Mouse (Mus musculus) heart, embryonic 10.5 days (tissue): ENCODE results near the gene Sppl2c. TPM values are rescaled to one million over a fixed set of nuclear protein-coding genes. Genes with fewer than 3 reads are reported as not detected.
"Not testable (repeated sequence)": the region's sequence is repeated elsewhere in the genome, so short reads cannot be mapped to it uniquely, and the experiment has no call there.

Source experiments
- DNase-seq: peaks from one replicate; pipeline ENCODE4 v3.0.0-alpha.2; 2017; ENCODE audit warnings: low spot score
- H3K27ac ChIP-seq: fragments of 300-500 bp; sonication (generic); 2 replicates; pipeline ENCODE4 v1.5.1; 2016; ENCODE audit warnings: mild to moderate bottlenecking
- H3K27me3 ChIP-seq: fragments of 300-500 bp; sonication (generic); 2 replicates; pipeline ENCODE4 v1.6.1; 2016; ENCODE audit warnings: mild to moderate bottlenecking; ENCODE audit not compliant: poor library complexity, insufficient read depth, severe bottlenecking
- H3K36me3 ChIP-seq: fragments of 300-500 bp; sonication (generic); 2 replicates; pipeline ENCODE4 v1.6.1; 2016; ENCODE audit warnings: mild to moderate bottlenecking, moderate library complexity
- H3K4me1 ChIP-seq: fragments of 300-500 bp; sonication (generic); 2 replicates; pipeline ENCODE4 v1.6.1; 2016; ENCODE audit warnings: mild to moderate bottlenecking
- H3K4me3 ChIP-seq: fragments of 300-500 bp; sonication (generic); 2 replicates; pipeline ENCODE4 v1.5.1; 2016; ENCODE audit warnings: mild to moderate bottlenecking, moderate library complexity
- H3K9me3 ChIP-seq: fragments of 300-500 bp; sonication (generic); 2 replicates; pipeline ENCODE4 v1.6.1; 2016; ENCODE audit warnings: mild to moderate bottlenecking, moderate library complexity
- WGBS: fragments of 180-500 bp; shearing (Covaris S2); methylation state at CpG from one replicate; pipeline ENCODE4 v1.1.7; 2016; 5-methylcytosine and 5-hydroxymethylcytosine counted together
- polyA plus RNA-seq: library from polyadenylated mRNA; unstranded; fragments of >200 nt; fragmentation: Nextera tagmentation; extraction: Ambion mirVana; gene quantifications from 2 replicates; pipeline ENCODE4 v1.2.1, GENCODE M21; 2016

Gene Sppl2c
- polyA plus RNA-seq, 1 experiment from 2014 or later = not detected

DNA sequence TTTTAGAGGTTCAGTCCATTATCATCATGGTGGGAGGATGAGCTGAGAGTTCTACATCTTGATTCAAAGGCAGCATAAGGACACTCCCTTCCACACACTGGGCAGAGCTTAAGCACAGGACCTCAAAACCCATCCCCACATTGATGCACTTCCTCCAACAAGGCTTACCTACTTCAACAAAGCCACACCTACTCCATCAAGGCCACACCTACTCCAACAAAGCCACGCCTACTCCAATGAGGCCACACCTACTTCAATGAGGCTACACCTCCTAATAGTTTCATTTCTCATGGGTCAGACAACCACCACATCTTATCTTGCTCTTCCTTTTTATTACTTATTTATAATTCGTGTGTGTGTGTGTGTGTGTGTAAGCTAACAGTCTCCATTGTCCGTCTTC is 22.9 kb downstream of the Sppl2c start:
- H3K9me3 ChIP-seq = no peaks in the 10 kb centered on the region
- H3K4me1 ChIP-seq = no peaks in the 10 kb centered on the region
- no peaks in the 10 kb centered on the region for H3K27me3 ChIP-seq
- no peak overlapping the region for H3K4me3 ChIP-seq
- 67% methylated on average over 3 of the region's 3 CpGs for WGBS
- no peaks in the 10 kb centered on the region for H3K36me3 ChIP-seq
- no peak for DNase-seq
- no peak overlapping the region for H3K27ac ChIP-seq

DNA sequence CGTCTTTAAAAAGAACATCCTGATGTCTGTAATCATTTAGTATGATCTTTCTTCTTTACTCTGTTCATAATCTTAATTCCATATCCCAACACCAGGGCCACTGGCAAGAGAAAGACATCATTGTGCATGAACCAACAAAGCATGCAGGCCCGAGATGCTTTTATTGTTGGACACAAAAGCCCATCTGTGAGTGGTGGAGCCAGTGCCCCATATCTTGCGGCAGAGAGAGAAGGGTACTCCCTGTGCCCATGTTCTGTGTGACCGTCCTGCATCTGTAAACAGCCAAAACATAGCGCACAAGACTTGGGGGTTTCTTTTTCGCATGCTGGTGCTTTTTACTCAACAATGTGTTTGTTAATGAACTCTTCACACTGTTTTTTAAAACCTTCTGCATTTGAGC is 25.1 kb downstream of the Sppl2c start:
- DNase-seq = no peak
- WGBS = 80% methylated on average over 6 of the region's 6 CpGs
- no peak overlapping the region for H3K4me3 ChIP-seq

GRCm38 (mm10) chr11:104214128-104214527 is 28.0 kb downstream of the Sppl2c start:
- not testable (repeated sequence) for H3K27me3 ChIP-seq, H3K9me3 ChIP-seq, H3K4me3 ChIP-seq, H3K36me3 ChIP-seq, H3K27ac ChIP-seq, H3K4me1 ChIP-seq, DNase-seq
- WGBS = 93% methylated on average over 5 of the region's 5 CpGs

More for the DNA sequence above, 25.1 kb downstream of the Sppl2c start:
- Histone ChIP-seq H3K9me3 (no peaks in the 10 kb centered on the region), H3K27ac (no peak overlapping the region), H3K36me3 (no peaks in the 10 kb centered on the region), H3K27me3 (no peaks in the 10 kb centered on the region), H3K4me1 (no peaks in the 10 kb centered on the region)

DNA sequence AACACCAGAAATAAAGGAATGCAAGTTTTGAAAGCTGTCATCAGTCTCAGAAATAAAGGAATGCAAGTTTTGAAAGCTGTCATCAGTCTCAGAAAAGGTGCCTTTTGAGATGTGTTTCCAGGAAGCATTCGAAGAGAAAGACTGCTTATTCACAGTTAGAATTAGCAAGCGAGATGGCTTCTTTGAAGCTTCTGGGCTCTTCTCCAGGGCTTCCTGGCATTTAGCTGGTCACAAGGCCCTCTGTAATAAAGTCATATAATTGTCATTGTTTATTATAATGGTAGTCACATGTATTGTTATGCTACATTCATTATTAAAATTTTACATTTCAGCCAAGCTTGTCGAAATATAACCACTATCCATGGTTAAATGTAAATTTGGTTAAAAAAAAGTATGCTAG is 31.9 kb downstream of the Sppl2c start:
- Histone ChIP-seq H3K4me1 (no peaks in the 10 kb centered on the region), H3K4me3 (no peak overlapping the region), H3K27me3 (no peaks in the 10 kb centered on the region; the same call in 1 of the 2 replicates), H3K36me3 (no peaks in the 10 kb centered on the region), H3K27ac (no peak overlapping the region), H3K9me3 (no peaks in the 10 kb centered on the region)
- 79% methylated on average over 3 of the region's 3 CpGs for WGBS
- DNase-seq = no peak

DNA sequence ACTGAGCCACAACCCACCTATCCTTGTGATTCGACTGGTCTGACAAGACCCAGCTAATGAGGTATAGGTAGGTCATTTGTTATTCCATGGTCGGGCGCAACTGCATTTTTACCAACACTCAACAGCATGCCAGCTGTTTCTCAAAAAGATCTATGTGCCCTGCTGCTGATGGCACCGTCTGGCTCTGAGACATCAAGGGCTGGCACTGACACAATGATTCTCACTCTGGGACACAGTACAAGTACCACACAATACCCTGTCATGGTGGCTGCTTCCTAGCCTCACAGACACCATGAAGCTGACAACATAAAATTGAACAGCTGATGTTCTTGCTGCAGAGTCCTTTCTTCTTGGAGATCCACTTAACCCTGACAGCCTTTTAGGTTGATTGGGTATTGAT is 34.2 kb downstream of the Sppl2c start:
- H3K27me3 ChIP-seq = no peaks in the 10 kb centered on the region; the same call in 1 of the 2 replicates
- H3K9me3 ChIP-seq = no peaks in the 10 kb centered on the region
- DNase-seq = no peak
- 83% methylated on average over 4 of the region's 4 CpGs for WGBS
- H3K36me3 ChIP-seq = no peaks in the 10 kb centered on the region
- no peak overlapping the region for H3K27ac ChIP-seq
- no peak overlapping the region for H3K4me3 ChIP-seq
- H3K4me1 ChIP-seq = no peaks in the 10 kb centered on the region

- DNase-seq = no peak
- Histone ChIP-seq H3K27ac (no peak overlapping the region), H3K4me1 (no peaks in the 10 kb centered on the region), H3K27me3 (no peaks in the 10 kb centered on the region; the same call in 1 of the 2 replicates), H3K36me3 (no peaks in the 10 kb centered on the region), H3K9me3 (no peaks in the 10 kb centered on the region), H3K4me3 (no peak overlapping the region)
- 73% methylated on average over 5 of the region's 5 CpGs for WGBS
These were observed 35.6 kb downstream of the Sppl2c start for GRCm38 (mm10) chr11:104221751-104222150.

GRCm38 (mm10) chr11:104223301-104223700 is 37.2 kb downstream of the Sppl2c start:
- WGBS = 74% methylated on average over 9 of the region's 9 CpGs

DNA sequence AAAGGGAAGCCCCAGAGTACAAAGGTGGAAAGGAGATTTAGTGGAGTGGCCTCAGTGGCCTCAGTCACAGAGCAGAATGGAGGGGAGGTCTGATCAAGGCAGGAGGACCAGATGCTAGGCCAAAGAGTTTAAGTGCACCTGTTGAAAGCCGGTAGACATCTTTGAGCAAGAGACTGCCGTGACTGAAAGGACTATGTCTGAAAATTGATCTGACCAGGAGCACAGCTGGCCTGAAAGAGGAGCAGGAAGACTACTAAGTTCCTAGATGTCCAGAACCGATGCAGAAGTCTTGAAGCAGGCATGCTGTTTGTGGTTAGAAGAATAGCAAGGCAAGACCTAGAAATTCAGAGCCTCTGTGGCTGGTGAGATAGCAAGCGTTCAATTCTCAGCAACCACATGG is 43.3 kb downstream of the Sppl2c start:
- Histone ChIP-seq H3K4me1 (peaks cover 28% of the 10 kb centered on the region), H3K27me3 (peaks cover 48% of the 10 kb centered on the region), H3K36me3 (no peaks in the 10 kb centered on the region), H3K27ac (no peak overlapping the region), H3K9me3 (no peaks in the 10 kb centered on the region), H3K4me3 (no peak overlapping the region)
- 69% methylated on average over 4 of the region's 4 CpGs for WGBS
- no peak for DNase-seq

More at GRCm38 (mm10) chr11:104223301-104223700, 37.2 kb downstream of the Sppl2c start:
- Histone ChIP-seq H3K36me3 (no peaks in the 10 kb centered on the region), H3K4me3 (no peak overlapping the region), H3K27ac (no peak overlapping the region), H3K27me3 (peaks cover 6% of the 10 kb centered on the region), H3K4me1 (no peaks in the 10 kb centered on the region), H3K9me3 (no peaks in the 10 kb centered on the region)
- no peak for DNase-seq

GRCm38 (mm10) chr11:104230066-104230778 is 44.1 kb downstream of the Sppl2c start:
- Histone ChIP-seq H3K36me3 (no peaks in the 10 kb centered on the region), H3K27ac (peak overlapping the region; percentile 86; the same call in 1 of the 2 replicates), H3K27me3 (peaks cover 57% of the 10 kb centered on the region)

GRCm38 (mm10) chr11:104231041-104231911 is 45.1 kb downstream of the Sppl2c start, which contains the start of gene Mapt:
TSS of gene Mapt (plus strand) at chr11:104231390.
- Histone ChIP-seq H3K4me3 (peak within 1 kb of the TSS; percentile 69), H3K9me3 (no peaks in the 10 kb centered on the region), H3K27ac (peak within 1 kb of the TSS; percentile 86), H3K4me1 (peaks cover 28% of the 10 kb centered on the region), H3K27me3 (peaks cover 67% of the 10 kb centered on the region), H3K36me3 (no peaks in the 10 kb centered on the region)
- DNase-seq = peak; percentile 94
- under 1% methylated on average over 84 of the region's 94 CpGs for WGBS

More at GRCm38 (mm10) chr11:104230066-104230778, 44.1 kb downstream of the Sppl2c start:
- no peaks in the 10 kb centered on the region for H3K9me3 ChIP-seq
- no peak for DNase-seq
- peak overlapping the region; percentile 69 for H3K4me3 ChIP-seq
- WGBS = 11% methylated on average over 9 of the region's 9 CpGs
- H3K4me1 ChIP-seq = peaks cover 28% of the 10 kb centered on the region

GRCm38 (mm10) chr11:104232141-104233061 is 46.3 kb downstream of the Sppl2c start:
- no peak for DNase-seq
- under 1% methylated on average over 72 of the region's 72 CpGs for WGBS
- Histone ChIP-seq H3K36me3 (no peaks in the 10 kb centered on the region), H3K4me1 (peaks cover 32% of the 10 kb centered on the region), H3K9me3 (no peaks in the 10 kb centered on the region), H3K4me3 (peak overlapping the region; percentile 69), H3K27ac (no peak overlapping the region), H3K27me3 (peaks cover 78% of the 10 kb centered on the region)

DNA sequence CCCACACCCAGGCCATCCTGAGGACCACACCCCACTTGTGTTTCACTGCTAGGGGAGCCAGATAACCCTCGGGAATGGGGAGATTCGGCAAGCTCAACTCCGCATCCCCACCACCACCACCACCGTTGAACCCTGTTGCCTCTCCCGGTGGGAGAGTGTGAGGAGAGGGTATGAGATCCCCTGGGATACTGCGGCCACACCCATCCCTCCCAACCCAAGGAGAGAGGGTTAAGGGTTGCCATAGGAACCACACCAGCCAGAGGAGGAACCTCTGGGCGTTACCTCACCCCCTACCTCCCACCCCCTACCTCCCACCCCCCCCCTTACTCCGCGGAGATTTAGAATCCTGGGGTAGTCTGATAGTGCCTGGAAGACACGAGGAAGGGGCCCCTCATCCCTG is 47.0 kb downstream of the Sppl2c start:
- no peaks in the 10 kb centered on the region for H3K9me3 ChIP-seq
- H3K27ac ChIP-seq = no peak overlapping the region
- DNase-seq = no peak
- H3K27me3 ChIP-seq = peaks cover 77% of the 10 kb centered on the region
- WGBS = 3% methylated on average over 10 of the region's 10 CpGs
- H3K4me3 ChIP-seq = peak overlapping the region; percentile 69; the same call in 1 of the 2 replicates
- H3K36me3 ChIP-seq = no peaks in the 10 kb centered on the region
- H3K4me1 ChIP-seq = peaks cover 32% of the 10 kb centered on the region
